Mouse (Mus musculus): ENCODE measurements around the gene Zrsr1.

DNA sequence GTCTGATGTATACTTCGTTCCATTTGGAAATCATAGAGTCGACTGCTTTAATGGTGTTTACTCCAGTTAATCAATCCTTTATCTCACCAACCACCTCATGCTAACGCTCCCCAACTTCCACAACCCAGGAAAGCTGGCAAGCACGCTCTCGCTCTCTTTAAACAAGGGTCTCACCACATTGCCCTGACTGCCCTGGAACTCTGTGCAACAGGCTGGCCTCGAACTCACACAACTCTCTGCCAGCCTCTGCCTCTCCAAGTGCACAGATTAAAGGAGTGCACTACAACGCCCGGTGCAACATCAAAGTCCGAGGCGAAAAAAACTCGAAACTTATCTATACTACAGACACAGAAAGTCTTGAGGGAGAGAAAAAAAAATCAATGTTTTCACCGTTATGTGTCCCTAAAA is 9.7 kb downstream of the Zrsr1 start:
- no peak for TF ChIP-seq POLR2A (IDR thresholded peaks at IDR 0.05; ENCODE audit: borderline replicate concordance, low read depth, low read length)
- TF ChIP-seq CTCF (IDR thresholded peaks at IDR 0.05; ENCODE audit: low read depth, low read length) = no peak
